Mouse (Mus musculus) gastrocnemius, postnatal 4 days (tissue): Measurements from ENCODE around the gene Marf1. TPM values are rescaled to one million over a fixed set of nuclear protein-coding genes. Genes with fewer than 3 reads are reported as not detected.
"Not testable (repeated sequence)": the region's sequence is repeated elsewhere in the genome, so short reads cannot be mapped to it uniquely, and the experiment has no call there.

Experiments
- DNase-seq, 2 experiments: peaks; one replicate each; pipeline ENCODE4 v3.0.0; 2021 to 2022; ENCODE audit warnings: low spot score in 2 of 2, mixed read lengths in 2 of 2
- microRNA-seq: library from miRNA; unstranded; fragments of <30 nt; microRNA quantifications from one replicate; pipeline ENCODE4 v1.2.0, GENCODE M21; 2021
- total RNA-seq, 2 experiments: library from RNA; stranded (reverse); gene quantifications; 2 replicates each; pipeline ENCODE4 v1.2.3; 2021

The Marf1 gene
- total RNA-seq, 2 experiments from 2014 or later = 29.4 to 32.0 TPM

DNA sequence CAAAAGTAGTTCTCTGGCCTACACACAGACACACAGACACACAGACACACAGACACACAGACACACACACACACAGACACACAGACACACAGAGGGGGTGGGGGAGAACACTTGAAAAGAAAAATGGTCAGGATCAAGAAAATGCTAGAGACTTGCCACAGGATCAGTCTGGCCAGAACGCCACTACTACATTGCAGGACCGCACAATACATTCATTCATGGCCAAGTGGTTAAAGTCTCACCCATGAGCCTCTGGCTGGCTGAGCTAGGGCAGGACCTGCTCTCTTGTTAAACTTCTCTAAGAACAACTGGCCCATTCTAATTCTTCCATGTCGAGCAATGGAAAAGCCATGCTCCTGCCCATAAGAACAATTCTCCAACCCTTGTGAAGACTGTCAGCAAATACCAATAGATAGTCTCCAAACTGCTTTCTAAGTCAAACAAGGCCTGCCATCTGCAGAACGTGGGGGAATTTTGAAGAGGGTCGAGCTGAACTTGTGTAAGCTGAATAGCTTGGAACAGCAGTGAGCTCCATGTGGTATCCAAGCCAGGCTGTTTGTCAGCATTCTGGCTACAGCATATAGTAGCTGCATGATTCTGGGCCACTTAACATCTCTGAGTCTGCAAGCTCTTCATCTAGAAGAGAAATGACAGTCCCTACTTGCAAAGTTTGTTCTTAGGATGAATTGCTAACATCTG, 92.5 kb downstream of the Marf1 start:
- no peak for DNase-seq

DNA sequence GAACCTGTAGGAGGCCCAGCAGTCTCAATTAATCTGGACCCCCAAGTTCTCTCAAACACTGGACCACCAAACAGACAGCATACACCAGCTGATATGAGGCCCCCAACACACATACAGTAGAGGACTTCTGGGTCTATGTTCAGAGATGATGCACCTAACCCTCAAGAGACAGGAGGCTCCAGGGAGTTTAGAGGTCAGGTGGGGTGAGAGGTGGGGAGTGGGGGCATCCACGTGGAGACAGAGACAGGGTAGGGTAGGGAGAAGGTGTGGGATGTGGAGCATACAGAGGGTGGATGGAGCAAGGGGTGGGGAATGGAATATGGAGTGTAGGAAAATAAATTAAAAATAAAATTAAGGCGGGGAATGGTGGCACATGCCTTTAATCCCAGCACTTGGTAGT, 94.5 kb downstream of the Marf1 start:
- DNase-seq = not testable (repeated sequence)

DNA sequence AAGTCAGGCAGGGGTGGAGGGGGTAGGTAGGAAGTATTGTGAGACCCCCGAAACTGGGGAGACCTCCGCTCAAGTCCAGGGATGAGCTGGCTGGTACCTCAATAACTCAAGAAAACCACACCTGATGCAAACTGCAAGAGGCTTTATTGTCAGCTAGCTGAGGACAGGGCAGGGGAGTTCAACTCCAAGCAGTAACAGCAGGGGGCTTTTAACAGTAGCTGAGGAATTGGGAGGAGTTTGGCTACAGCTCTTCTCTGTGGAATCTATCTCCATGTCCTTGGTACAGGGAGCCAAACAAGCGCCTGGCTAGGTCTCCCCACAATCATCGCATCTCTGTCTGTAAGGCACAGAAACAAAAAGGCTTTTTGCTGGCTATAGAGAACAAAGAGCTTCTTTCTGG, 96.6 kb downstream of the Marf1 start:
- not testable (repeated sequence) for DNase-seq

DNA sequence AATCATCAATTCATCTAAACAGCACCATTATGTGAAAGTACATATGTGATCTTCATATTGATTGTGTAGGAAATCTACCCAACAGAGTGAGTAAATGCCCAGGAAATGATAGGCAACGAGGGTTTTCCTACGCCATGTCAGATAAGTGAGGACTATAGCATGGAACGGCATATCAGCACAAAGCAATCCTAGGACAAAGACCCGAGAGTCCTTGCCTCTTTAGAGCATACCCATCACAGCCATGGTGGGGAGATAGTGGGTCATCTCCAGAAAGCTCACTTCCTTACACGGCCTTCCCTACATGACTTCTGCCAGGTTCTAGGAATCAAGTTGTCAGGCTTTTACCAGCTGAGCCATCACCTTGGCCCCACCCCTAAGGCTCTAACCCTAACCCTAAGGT, 103.3 kb downstream of the Marf1 start:
- no peak for DNase-seq

Small RNA genes lying within 50 kb of the gene (microRNA-seq; reads per million reads assigned to microRNA genes)
- not detected for gene Gm27671
- 455 reads per million, percentile 65 among the genes with 10 or more reads in this experiment for gene Mir484

Other genes with a start within 250 kb of the Marf1 start
- gene 2900011O08Rik, start 176.7 kb downstream of the Marf1 start, total RNA-seq = under 1 TPM; 0.20 to 0.36 TPM
- not detected for gene Ifitm7, start 176.5 kb downstream of the Marf1 start, total RNA-seq
- 10 to 100 TPM; 39.2 to 40.0 TPM for gene Nde1, start 76 bp downstream of the Marf1 start, total RNA-seq
- 10 to 100 TPM; 20.9 to 30.4 TPM for gene Myh11, start 128.0 kb upstream of the Marf1 start, total RNA-seq
- 10 to 100 TPM; 59.5 to 60.6 TPM for gene Fopnl, start 154.1 kb upstream of the Marf1 start, total RNA-seq
- gene Abcc1, start 198.2 kb upstream of the Marf1 start, total RNA-seq = 10 to 100 TPM; 25.9 to 29.4 TPM